Mouse (Mus musculus): ENCODE data around the gene Duox2. TPM values are rescaled to one million over a fixed set of nuclear protein-coding genes. Genes with fewer than 3 reads are reported as not detected.
A peak's percentile ranks its signal among the peaks of the same experiment; 100 is the strongest.

The Duox2 gene
- polyA plus RNA-seq, 1 experiment from 2014 or later, result 0.07 TPM

DNA sequence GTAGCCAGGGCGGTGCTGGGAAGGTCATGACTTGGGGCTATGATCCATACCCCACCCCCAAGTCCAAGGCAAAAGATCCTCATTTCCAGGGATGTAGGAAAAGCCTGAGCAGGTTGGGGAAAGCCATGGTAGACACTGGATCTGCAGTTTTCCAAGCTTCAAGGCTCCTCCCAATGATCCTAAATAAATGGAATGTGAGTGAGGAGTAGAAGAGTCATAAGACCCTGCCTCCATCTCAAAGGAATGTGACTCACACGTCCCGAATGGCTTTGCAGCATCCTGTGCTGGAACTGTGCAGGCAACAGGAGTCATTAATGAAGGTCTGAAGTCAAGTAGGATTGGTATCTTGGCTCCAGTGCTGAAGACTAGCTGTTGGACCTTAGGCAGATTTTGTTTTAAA, 29.7 kb upstream of the Duox2 start:
- Histone ChIP-seq H3K4me2 (no peak overlapping the region), H3K4me1 (ENCODE audit: insufficient read depth) (no peaks in the 10 kb centered on the region), H3K36me3 (ENCODE audit: insufficient read depth) (no peaks in the 10 kb centered on the region), H3K9me3 (ENCODE audit: low read depth, low read length) (no peaks in the 10 kb centered on the region), H3K9ac (no peak overlapping the region), H3K27me3 (ENCODE audit: insufficient read depth, low read length) (no peaks in the 10 kb centered on the region), H3K27ac (ENCODE audit: low read depth) (no peak overlapping the region), H3K4me3 (ENCODE audit: low read depth, low read length) (no peak overlapping the region)
- ATAC-seq (ENCODE audit: insufficient read depth) (no peak), DNase-seq (no peak)
- no peak for TF ChIP-seq CTCF (IDR thresholded peaks at IDR 0.05; ENCODE audit: low read depth)
- 45% methylated on average over 3 of the region's 3 CpGs for WGBS

- WGBS, result 42% methylated on average over 2 of the region's 2 CpGs
- no peaks in the 10 kb centered on the region for H3K27me3 ChIP-seq (ENCODE audit: insufficient read depth, low read length)
- TF ChIP-seq CTCF (IDR thresholded peaks at IDR 0.05; ENCODE audit: low read depth), result no peak
- H3K4me2 ChIP-seq, result no peak overlapping the region
- H3K36me3 ChIP-seq (ENCODE audit: insufficient read depth), result no peaks in the 10 kb centered on the region
- no peak for DNase-seq
- H3K4me1 ChIP-seq (ENCODE audit: insufficient read depth), result no peaks in the 10 kb centered on the region
- H3K27ac ChIP-seq (ENCODE audit: low read depth), result no peak overlapping the region
- no peak for ATAC-seq (ENCODE audit: insufficient read depth)
- no peak overlapping the region for H3K4me3 ChIP-seq (ENCODE audit: low read depth, low read length)
- H3K9me3 ChIP-seq (ENCODE audit: low read depth, low read length), result no peaks in the 10 kb centered on the region
- H3K9ac ChIP-seq, result no peak overlapping the region
These were observed 27.1 kb upstream of the Duox2 start for GRCm38 (mm10) chr2:122325361-122325760.

DNA sequence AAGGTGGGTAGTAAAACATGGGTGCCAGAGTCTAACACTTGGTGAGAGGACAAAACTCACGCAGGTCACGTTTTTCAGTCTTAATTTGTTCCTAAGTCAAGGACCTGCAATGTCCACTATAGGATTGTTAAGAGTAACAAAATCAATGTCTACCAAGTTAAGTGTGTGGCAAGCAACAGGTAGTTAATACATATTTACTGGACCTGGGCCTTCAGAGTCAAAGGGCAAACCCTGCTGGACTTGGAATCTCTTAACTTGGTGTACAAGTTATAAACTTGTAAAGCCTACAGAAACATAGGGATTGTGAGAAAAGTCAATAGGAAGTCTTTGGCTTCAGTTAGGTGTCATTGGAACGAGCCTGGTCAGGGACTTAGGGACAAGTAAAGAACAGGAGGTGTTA, 26.3 kb upstream of the Duox2 start:
- WGBS, result 78% methylated on average over 3 of the region's 3 CpGs
- no peak for DNase-seq
- no peaks in the 10 kb centered on the region for H3K27me3 ChIP-seq (ENCODE audit: insufficient read depth, low read length)
- no peaks in the 10 kb centered on the region for H3K36me3 ChIP-seq (ENCODE audit: insufficient read depth)
- H3K4me2 ChIP-seq, result no peak overlapping the region
- ATAC-seq (ENCODE audit: insufficient read depth), result no peak
- TF ChIP-seq CTCF (IDR thresholded peaks at IDR 0.05; ENCODE audit: low read depth), result no peak
- no peak overlapping the region for H3K27ac ChIP-seq (ENCODE audit: low read depth)
- no peaks in the 10 kb centered on the region for H3K9me3 ChIP-seq (ENCODE audit: low read depth, low read length)
- H3K4me3 ChIP-seq (ENCODE audit: low read depth, low read length), result no peak overlapping the region
- H3K4me1 ChIP-seq (ENCODE audit: insufficient read depth), result no peaks in the 10 kb centered on the region
- no peak overlapping the region for H3K9ac ChIP-seq

GRCm38 (mm10) chr2:122323960-122324359, 25.7 kb upstream of the Duox2 start:
- H3K9me3 ChIP-seq (ENCODE audit: low read depth, low read length), result no peaks in the 10 kb centered on the region
- no peak overlapping the region for H3K9ac ChIP-seq
- H3K4me1 ChIP-seq (ENCODE audit: insufficient read depth), result no peaks in the 10 kb centered on the region
- DNase-seq (no peak), ATAC-seq (ENCODE audit: insufficient read depth) (no peak)
- no peak for TF ChIP-seq CTCF (IDR thresholded peaks at IDR 0.05; ENCODE audit: low read depth)
- no peak overlapping the region for H3K4me3 ChIP-seq (ENCODE audit: low read depth, low read length)
- no peak overlapping the region for H3K27ac ChIP-seq (ENCODE audit: low read depth)
- H3K36me3 ChIP-seq (ENCODE audit: insufficient read depth), result no peaks in the 10 kb centered on the region
- H3K27me3 ChIP-seq (ENCODE audit: insufficient read depth, low read length), result no peaks in the 10 kb centered on the region
- no peak overlapping the region for H3K4me2 ChIP-seq
- WGBS, result 63% methylated on average over 3 of the region's 3 CpGs

DNA sequence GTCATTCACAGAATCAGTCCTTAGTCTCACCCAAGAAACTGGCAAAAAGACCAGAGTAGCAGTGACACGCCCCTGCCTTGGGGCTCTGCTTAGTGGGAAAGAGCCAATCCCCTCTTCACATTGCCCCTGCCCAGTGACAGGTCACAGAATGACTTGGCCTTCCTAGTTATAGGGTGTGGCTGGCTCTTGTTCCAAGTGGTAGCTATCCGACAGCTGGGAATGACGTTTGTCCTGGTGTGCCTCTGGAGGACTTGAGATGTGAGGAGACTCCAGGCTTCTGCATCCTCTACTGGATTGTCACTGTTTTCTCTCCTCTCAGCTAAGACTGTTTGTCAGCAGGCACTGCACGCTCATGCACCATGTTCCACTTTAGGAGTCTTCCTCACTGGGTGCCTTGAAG, 19.1 kb upstream of the Duox2 start:
- Histone ChIP-seq H3K4me1 (ENCODE audit: insufficient read depth) (no peaks in the 10 kb centered on the region), H3K9ac (no peak overlapping the region), H3K9me3 (ENCODE audit: low read depth, low read length) (no peaks in the 10 kb centered on the region), H3K4me3 (ENCODE audit: low read depth, low read length) (no peak overlapping the region), H3K4me2 (no peak overlapping the region), H3K27me3 (ENCODE audit: insufficient read depth, low read length) (peaks cover 20% of the 10 kb centered on the region), H3K36me3 (ENCODE audit: insufficient read depth) (no peaks in the 10 kb centered on the region), H3K27ac (ENCODE audit: low read depth) (no peak overlapping the region)
- TF ChIP-seq CTCF (IDR thresholded peaks at IDR 0.05; ENCODE audit: low read depth), result no peak
- no peak for DNase-seq
- WGBS, result 71% methylated on average over 4 of the region's 4 CpGs
- no peak for ATAC-seq (ENCODE audit: insufficient read depth)

DNA sequence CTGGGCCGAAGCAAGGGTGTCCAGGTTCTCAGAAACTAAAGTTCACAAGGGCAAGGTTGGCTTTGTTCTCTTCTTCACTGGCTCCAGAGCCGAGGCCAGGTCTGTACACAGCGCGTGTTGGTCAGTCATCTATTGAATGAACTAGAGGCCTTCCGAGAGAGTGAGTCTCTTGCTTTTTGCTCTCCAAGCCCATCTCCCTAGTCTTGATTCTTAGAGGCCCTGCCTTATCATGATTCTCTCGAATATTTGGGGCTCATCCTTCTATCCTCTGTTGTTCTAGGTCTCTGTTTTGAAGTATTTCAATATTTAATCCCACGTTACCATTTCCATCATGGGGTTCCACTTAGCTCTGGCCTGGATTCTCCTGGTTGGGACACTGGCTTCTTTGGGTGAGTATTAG, 17.1 kb upstream of the Duox2 start, which contains the start of gene Duox1:
Duox1 (plus strand) TSS at position 301 of the 400 bp plus-strand sequence.
- TF ChIP-seq CTCF (IDR thresholded peaks at IDR 0.05; ENCODE audit: low read depth), result no peak
- Histone ChIP-seq H3K4me3 (ENCODE audit: low read depth, low read length) (no peak within 1 kb of the TSS), H3K4me2 (no peak within 1 kb of the TSS), H3K27ac (ENCODE audit: low read depth) (no peak within 1 kb of the TSS), H3K4me1 (ENCODE audit: insufficient read depth) (no peaks in the 10 kb centered on the region), H3K36me3 (ENCODE audit: insufficient read depth) (no peaks in the 10 kb centered on the region), H3K9me3 (ENCODE audit: low read depth, low read length) (no peaks in the 10 kb centered on the region), H3K27me3 (ENCODE audit: insufficient read depth, low read length) (peaks cover 34% of the 10 kb centered on the region), H3K9ac (no peak within 1 kb of the TSS)
- 83% methylated on average over 7 of the region's 7 CpGs for WGBS
- DNase-seq (no peak), ATAC-seq (ENCODE audit: insufficient read depth) (no peak)

DNA sequence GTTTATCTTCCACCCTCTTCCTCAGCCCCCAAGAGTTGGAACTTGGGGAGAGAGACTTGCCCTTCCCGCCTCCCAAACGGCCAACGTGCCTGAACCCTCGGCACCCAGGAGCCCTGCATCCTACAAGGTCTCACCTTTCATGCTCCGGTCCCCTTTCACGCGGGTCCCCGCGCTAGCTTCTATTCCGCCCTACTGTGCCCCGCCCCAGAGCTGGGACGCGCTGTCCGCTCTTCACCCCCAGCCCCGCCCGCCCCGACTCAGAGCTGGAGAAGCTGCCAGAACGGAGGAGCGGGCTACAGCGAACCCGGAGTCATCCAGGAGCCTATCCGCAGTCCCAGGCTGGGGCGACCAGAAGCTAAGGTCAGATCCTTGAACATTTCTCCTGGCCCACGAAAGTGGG, 15.3 kb upstream of the Duox2 start, which contains the start of gene Duoxa1:
Duoxa1 (minus strand) TSS at position 195 of the 400 bp plus-strand sequence.
- H3K9me3 ChIP-seq (ENCODE audit: low read depth, low read length), result no peaks in the 10 kb centered on the region
- H3K27ac ChIP-seq (ENCODE audit: low read depth), result no peak within 1 kb of the TSS
- H3K9ac ChIP-seq, result no peak within 1 kb of the TSS
- peak within 1 kb of the TSS; percentile 16 for H3K4me3 ChIP-seq (ENCODE audit: low read depth, low read length)
- 1% methylated on average over 24 of the region's 24 CpGs for WGBS
- H3K4me2 ChIP-seq, result peak within 1 kb of the TSS; percentile 54
- H3K36me3 ChIP-seq (ENCODE audit: insufficient read depth), result no peaks in the 10 kb centered on the region
- H3K4me1 ChIP-seq (ENCODE audit: insufficient read depth), result no peaks in the 10 kb centered on the region
- no peak for TF ChIP-seq CTCF (IDR thresholded peaks at IDR 0.05; ENCODE audit: low read depth)
- DNase-seq, result no peak
- peaks cover 36% of the 10 kb centered on the region for H3K27me3 ChIP-seq (ENCODE audit: insufficient read depth, low read length)
- peak; percentile 62 for ATAC-seq (ENCODE audit: insufficient read depth)

Data from lung, embryonic 14.5 days (tissue).